Mouse (Mus musculus) myocyte (in vitro differentiated cells): ENCODE results near the gene Ttc29.

Experiments used
- MAX ChIP-seq: IDR thresholded peaks from one replicate; pipeline ENCODE4 v1.6.1; 2011; ENCODE audit warnings: low read depth, mild to moderate bottlenecking, control low read depth
- POLR2A ChIP-seq: IDR thresholded peaks from one replicate; pipeline ENCODE4 v1.6.1; 2011; ENCODE audit warnings: low read depth, mild to moderate bottlenecking, control low read depth, moderate library complexity; ENCODE audit not compliant: insufficient read length
- POLR2AphosphoS2 ChIP-seq: IDR thresholded peaks from one replicate; pipeline ENCODE4 v1.6.1; 2011; ENCODE audit warnings: low read depth, control low read depth; ENCODE audit not compliant: insufficient read length
- SRF ChIP-seq: IDR thresholded peaks from one replicate; pipeline ENCODE4 v1.6.1; 2011; ENCODE audit warnings: low read depth; ENCODE audit not compliant: control insufficient read depth, insufficient read length
- TCF12 ChIP-seq: IDR thresholded peaks from one replicate; pipeline ENCODE4 v1.6.1; 2011; ENCODE audit warnings: mild to moderate bottlenecking, control low read depth; ENCODE audit not compliant: poor library complexity, insufficient read depth, severe bottlenecking
- USF1 ChIP-seq: IDR thresholded peaks from one replicate; pipeline ENCODE4 v1.6.1; 2011; ENCODE audit warnings: low read depth, mild to moderate bottlenecking, control low read depth, moderate library complexity

DNA sequence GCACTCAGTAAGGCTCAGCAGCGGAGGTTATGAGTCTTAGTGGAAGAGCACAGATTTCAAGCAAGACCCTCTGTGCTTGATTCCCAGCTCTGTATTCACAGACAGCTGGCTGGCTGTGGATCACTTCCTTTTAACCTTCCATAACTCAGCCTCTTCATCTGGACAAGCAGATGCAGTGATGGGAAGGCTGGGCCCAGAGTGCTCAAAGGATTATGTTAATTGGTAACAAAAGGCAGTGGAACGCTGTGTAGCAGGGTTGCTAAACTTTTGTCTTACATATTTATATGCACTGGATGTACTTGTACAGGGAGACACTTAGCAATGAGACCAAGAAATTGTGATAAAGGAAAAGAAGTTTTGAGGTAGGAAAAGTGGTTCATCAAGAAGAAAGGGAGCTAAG, 17.6 kb downstream of the Ttc29 start:
- TF ChIP-seq POLR2AphosphoS2 = no peak
- TF ChIP-seq POLR2A = no peak
- TF ChIP-seq USF1 = no peak
- TF ChIP-seq TCF12 = no peak
- TF ChIP-seq MAX = no peak
- no peak for TF ChIP-seq SRF
